Mouse (Mus musculus) C2C12 (cell line): Measurements from ENCODE around the gene Zfp712.

Experiments
- CEBPB ChIP-seq: IDR thresholded peaks from one replicate; pipeline ENCODE4 v1.6.1; 2011; ENCODE audit warnings: low read depth, mild to moderate bottlenecking, control low read depth, moderate library complexity
- CTCF ChIP-seq: IDR thresholded peaks from one replicate; pipeline ENCODE4 v1.5.1; 2011; ENCODE audit not compliant: control insufficient read depth, insufficient read depth, insufficient read length
- MAX ChIP-seq: IDR thresholded peaks from one replicate; pipeline ENCODE4 v1.6.1; 2011; ENCODE audit warnings: mild to moderate bottlenecking, control low read depth
- MYOD1 ChIP-seq: IDR thresholded peaks from one replicate; pipeline ENCODE4 v1.6.1; 2011; ENCODE audit warnings: low read depth; ENCODE audit not compliant: control insufficient read depth, insufficient read length
- MYOG ChIP-seq: IDR thresholded peaks from one replicate; pipeline ENCODE4 v1.6.1; 2011; ENCODE audit not compliant: control insufficient read depth, insufficient read length; ENCODE audit errors: extremely low read depth

- TF ChIP-seq CTCF (no peak), MYOG (no peak), MYOD1 (no peak), CEBPB (no peak), MAX (no peak)
These were observed 11.8 kb upstream of the Zfp712 start for GRCm38 (mm10) chr13:67072786-67073185.
